Mouse (Mus musculus) embryonic facial prominence, embryonic 10.5 days (tissue): ENCODE measurements around the gene Tgif1. TPM values are rescaled to one million over a fixed set of nuclear protein-coding genes. Genes with fewer than 3 reads are reported as not detected.
A peak's percentile ranks its signal among the peaks of the same experiment; 100 is the strongest.

Source experiments
- DNase-seq: peaks from one replicate; pipeline ENCODE4 v3.0.0-alpha.2; 2017; ENCODE audit warnings: low spot score
- H3K27ac ChIP-seq: fragments of 300-500 bp; sonication (generic); replicated peaks from 2 replicates; pipeline ENCODE4 v1.5.1; 2016; ENCODE audit warnings: mild to moderate bottlenecking
- H3K27me3 ChIP-seq: fragments of 300-500 bp; sonication (generic); replicated peaks from 2 replicates; pipeline ENCODE4 v1.6.1; 2016; ENCODE audit warnings: low read depth, mild to moderate bottlenecking; ENCODE audit not compliant: poor library complexity, severe bottlenecking
- H3K36me3 ChIP-seq: fragments of 300-500 bp; sonication (generic); replicated peaks from 2 replicates; pipeline ENCODE4 v1.6.1; 2016; ENCODE audit warnings: mild to moderate bottlenecking, moderate library complexity
- H3K4me1 ChIP-seq: fragments of 300-500 bp; sonication (generic); 2 replicates; pipeline ENCODE4 v1.6.1; 2016
- H3K4me3 ChIP-seq: fragments of 300-500 bp; sonication (generic); 2 replicates; pipeline ENCODE4 v1.5.1; 2016; ENCODE audit warnings: mild to moderate bottlenecking, moderate library complexity
- H3K9me3 ChIP-seq: fragments of 300-500 bp; sonication (generic); 2 replicates; pipeline ENCODE4 v1.6.1; 2016; ENCODE audit warnings: mild to moderate bottlenecking
- WGBS: fragments of 180-500 bp; shearing (Covaris S2); methylation state at CpG from one replicate; pipeline ENCODE4 v1.1.7; 2016; 5-methylcytosine and 5-hydroxymethylcytosine counted together
- polyA plus RNA-seq: library from polyadenylated mRNA; unstranded; fragments of >200 nt; fragmentation: Nextera tagmentation; extraction: Ambion mirVana; gene quantifications from 2 replicates; pipeline ENCODE4 v1.2.1, GENCODE M21; 2016

Tgif1 gene
- polyA plus RNA-seq, result 110 and 112 TPM in 2 replicates

DNA sequence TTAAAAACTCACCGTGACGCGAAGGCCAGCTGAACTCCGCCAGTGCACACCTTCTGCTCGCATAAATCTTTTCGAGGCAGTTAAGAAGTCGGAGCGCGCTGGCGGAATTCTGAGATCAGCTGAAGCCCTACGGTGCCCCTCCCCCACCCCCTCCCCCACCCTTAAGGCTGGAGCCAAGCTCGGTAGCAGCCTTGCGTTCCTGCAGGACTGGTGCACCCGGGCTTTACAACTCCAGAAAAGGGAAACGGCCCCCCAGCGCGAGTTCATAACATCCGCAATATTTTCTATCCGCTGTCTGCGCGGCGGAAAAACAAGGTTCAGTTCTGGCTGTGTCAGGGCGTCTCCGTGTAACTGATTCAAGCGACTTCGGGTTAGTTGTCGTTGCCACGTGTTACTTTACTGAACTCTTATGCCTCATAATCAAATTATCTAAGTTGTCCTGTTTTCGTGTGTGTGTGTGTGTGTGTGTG is at the start of gene Tgif1:
Gene Tgif1 (minus strand): TSS at position 111 of the 470 bp plus-strand sequence.
- peak; percentile 87 for DNase-seq
- Histone ChIP-seq H3K4me1 (peaks cover 25% of the 10 kb centered on the region), H3K36me3 (no peaks in the 10 kb centered on the region), H3K4me3 (peak within 1 kb of the TSS; percentile 89), H3K27me3 (no peaks in the 10 kb centered on the region), H3K9me3 (no peaks in the 10 kb centered on the region), H3K27ac (peak within 1 kb of the TSS; percentile 98)
- WGBS, result under 1% methylated on average over 29 of the region's 29 CpGs

DNA sequence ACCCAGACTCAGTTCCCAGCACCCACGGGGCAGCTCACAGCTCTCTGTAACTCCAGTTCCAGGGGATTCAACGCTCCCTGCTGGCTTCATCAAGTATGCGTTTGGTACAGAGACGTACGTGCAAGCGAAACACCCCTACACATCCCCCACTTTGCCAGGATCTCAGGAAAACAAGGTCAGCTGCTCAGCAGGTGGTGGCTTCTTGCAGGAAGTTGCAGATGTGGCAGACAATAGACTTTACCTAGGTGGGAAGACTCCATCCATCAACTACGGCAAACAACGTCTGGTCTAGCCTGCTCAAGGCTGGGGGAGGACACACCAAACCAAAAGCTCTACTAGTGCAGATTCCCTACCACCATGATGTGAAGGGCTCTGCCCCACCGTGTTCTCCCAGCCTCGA is 47.3 kb upstream of the Tgif1 start:
- DNase-seq, result no peak
- Histone ChIP-seq H3K36me3 (no peaks in the 10 kb centered on the region), H3K27me3 (no peaks in the 10 kb centered on the region), H3K4me3 (no peak overlapping the region), H3K9me3 (no peaks in the 10 kb centered on the region), H3K4me1 (no peaks in the 10 kb centered on the region), H3K27ac (no peak overlapping the region)
- 80% methylated on average over 10 of the region's 10 CpGs for WGBS

DNA sequence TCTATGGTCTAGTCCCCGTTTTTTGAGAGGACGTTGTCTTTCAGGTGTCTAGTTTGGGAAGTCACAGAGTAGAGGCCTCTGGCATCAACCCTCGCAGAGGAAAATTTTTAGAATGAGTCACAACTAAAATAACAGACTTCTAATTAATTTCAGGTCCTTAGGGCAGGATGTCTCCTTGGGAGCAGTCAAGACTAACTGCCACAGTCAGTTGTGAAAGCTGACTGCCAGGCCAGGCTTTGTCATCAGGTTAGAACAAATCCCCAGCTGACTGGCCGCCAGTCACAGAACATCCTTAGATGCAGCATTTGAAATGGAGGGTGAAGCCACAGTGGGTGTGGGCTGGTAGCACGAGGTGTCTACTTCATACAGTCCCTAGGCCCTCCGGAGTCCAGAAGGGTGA is 46.3 kb upstream of the Tgif1 start:
- no peak for DNase-seq
- Histone ChIP-seq H3K4me3 (no peak overlapping the region), H3K9me3 (no peaks in the 10 kb centered on the region), H3K27me3 (no peaks in the 10 kb centered on the region), H3K4me1 (no peaks in the 10 kb centered on the region), H3K36me3 (no peaks in the 10 kb centered on the region), H3K27ac (no peak overlapping the region)
- WGBS, result 85% methylated on average over 6 of the region's 6 CpGs

DNA sequence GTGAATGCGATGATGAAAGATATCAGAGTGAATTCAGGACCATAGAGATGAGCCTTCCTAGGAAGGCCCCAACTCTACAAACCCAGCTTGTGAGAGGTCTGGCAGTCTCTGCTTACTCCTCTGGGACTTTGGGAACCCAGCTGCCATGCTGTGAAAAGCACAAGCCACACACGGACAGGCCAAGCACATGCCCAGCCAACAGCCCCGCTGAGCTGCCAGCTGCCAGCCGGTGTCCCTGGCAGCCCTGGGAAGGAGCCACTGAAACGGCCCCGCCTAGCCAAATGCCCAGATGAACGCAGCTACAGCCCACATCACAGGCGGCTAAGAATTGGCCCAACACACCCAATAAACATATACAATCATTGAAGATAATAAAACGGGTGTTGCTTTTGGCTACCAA is 41.5 kb upstream of the Tgif1 start:
- no peak for DNase-seq

DNA sequence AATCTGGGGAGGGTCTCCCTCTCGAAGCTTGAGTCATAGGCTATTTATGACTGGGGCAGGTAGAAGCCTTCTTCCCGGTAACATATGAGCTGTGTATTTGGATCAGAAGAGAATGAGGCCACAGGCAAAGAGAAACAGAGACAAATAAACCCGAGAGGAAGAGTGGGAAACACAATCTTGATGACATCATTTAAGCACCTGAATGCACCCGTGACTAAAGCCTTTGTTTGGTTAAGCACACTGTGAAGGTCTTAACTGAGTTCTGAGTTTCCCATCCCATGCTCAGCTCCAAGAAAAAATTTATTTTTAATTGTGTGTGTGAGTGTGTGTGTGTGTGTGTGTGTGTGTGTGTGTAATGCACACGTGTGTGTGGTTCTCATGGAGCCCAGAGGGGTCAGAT is 39.8 kb upstream of the Tgif1 start:
- no peak for DNase-seq
- no peak overlapping the region for H3K27ac ChIP-seq
- 72% methylated on average over 5 of the region's 5 CpGs for WGBS
- no peak overlapping the region for H3K4me3 ChIP-seq
- peaks cover 10% of the 10 kb centered on the region for H3K4me1 ChIP-seq
- no peaks in the 10 kb centered on the region for H3K36me3 ChIP-seq
- H3K9me3 ChIP-seq, result 0 out of 2 replicates have a peak, but pooled peaks cover 1% of the 10 kb centered on the region
- no peaks in the 10 kb centered on the region for H3K27me3 ChIP-seq

More for the DNA sequence above, 41.5 kb upstream of the Tgif1 start:
- no peaks in the 10 kb centered on the region for H3K27me3 ChIP-seq
- no peak overlapping the region for H3K27ac ChIP-seq
- whole genome bisulfite sequencing, result 91% methylated on average over 9 of the region's 9 CpGs
- H3K9me3 ChIP-seq, result 0 out of 2 replicates have a peak, but pooled peaks cover 1% of the 10 kb centered on the region
- peaks cover 10% of the 10 kb centered on the region for H3K4me1 ChIP-seq
- H3K4me3 ChIP-seq, result no peak overlapping the region
- H3K36me3 ChIP-seq, result no peaks in the 10 kb centered on the region

DNA sequence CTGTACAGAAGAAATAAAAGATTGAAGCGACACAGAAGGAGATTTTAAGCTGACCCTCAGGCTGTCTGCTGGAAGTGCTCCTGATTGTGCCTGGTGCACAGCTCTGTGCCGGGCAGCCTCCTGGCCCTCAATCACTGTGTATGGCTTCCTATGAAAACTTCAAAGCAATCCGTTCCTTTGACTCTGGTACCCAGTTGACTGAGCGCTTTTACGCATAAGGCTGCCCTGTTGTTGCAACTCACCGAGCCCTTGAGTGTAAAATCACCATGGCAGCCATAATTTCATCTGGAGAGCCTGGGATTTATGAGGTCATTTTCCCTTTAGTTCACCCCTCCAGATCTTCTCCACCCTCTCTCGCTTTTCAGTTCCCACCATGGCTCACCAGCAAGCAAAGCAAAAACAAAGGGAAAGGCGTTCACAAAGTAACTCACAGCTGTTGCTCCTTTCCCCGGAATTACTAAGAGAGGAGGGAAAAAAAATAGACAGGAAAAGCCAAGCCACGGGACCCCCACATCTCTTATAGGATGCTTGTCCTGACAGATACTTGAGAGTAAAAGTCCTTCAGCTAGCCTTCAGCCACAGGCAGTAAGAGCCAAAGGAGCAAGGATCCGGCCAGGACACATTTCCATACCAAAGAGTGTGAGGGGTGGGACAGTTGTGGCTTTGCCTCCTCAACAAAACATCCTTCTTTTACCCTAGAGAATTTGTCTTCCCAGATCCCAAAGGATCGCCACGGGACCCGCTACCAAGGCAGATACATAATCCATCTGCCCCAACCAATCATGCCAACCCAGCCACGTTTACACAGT is 39.1 kb upstream of the Tgif1 start:
- Histone ChIP-seq H3K36me3 (no peaks in the 10 kb centered on the region), H3K27ac (no peak overlapping the region), H3K4me1 (peaks cover 10% of the 10 kb centered on the region), H3K27me3 (no peaks in the 10 kb centered on the region), H3K9me3 (0 out of 2 replicates have a peak, but pooled peaks cover 1% of the 10 kb centered on the region), H3K4me3 (no peak overlapping the region)
- WGBS, result 39% methylated on average over 15 of the region's 15 CpGs
- no peak for DNase-seq

DNA sequence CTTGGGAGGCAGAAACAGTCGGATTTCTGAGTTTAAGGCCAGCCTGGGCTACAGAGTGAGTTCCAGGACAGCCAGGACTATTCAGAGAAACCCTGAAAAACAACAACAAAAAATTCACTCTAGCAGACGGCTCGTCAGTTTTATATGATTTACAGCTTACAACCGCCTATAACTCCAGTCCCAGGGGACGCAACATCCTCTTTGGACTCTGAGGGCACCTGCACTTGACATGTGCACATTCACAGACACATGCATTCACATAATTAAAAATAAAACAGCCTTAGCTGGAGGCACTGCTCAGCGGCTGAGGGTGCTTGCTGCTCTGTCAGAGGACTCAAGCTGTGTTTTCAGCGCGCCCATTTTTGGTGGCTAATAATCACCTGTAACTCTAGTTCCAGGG is 37.2 kb upstream of the Tgif1 start:
- WGBS, result 88% methylated on average over 8 of the region's 8 CpGs
- no peak for DNase-seq
- Histone ChIP-seq H3K27me3 (no peaks in the 10 kb centered on the region), H3K4me1 (peaks cover 10% of the 10 kb centered on the region), H3K36me3 (no peaks in the 10 kb centered on the region), H3K4me3 (no peak overlapping the region), H3K27ac (no peak overlapping the region), H3K9me3 (0 out of 2 replicates have a peak, but pooled peaks cover 1% of the 10 kb centered on the region)

DNA sequence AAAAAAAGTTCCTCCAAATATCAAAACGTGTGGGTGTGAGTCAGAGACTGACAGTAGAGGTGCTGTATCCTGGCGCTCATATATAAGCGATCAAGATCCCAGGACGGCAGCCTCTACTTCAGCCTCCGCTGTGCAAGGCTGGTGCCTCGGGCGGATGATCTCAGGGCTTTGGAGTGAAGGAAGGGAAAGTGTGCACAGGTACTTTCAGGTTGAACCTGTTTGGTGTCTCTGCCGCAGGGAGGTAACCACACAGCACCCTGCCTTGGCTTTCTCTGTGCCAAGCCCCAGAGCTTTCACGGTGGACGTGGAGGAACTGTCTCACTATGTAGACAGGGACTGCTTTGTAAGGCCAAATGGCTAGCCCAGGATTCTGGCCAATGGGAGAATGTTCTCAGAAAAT is 35.3 kb upstream of the Tgif1 start:
- H3K27me3 ChIP-seq, result no peaks in the 10 kb centered on the region
- H3K27ac ChIP-seq, result no peak overlapping the region
- H3K9me3 ChIP-seq, result 0 out of 2 replicates have a peak, but pooled peaks cover 1% of the 10 kb centered on the region
- peaks cover 10% of the 10 kb centered on the region for H3K4me1 ChIP-seq
- 85% methylated on average over 10 of the region's 10 CpGs for WGBS
- no peaks in the 10 kb centered on the region for H3K36me3 ChIP-seq
- H3K4me3 ChIP-seq, result no peak overlapping the region
- no peak for DNase-seq

DNA sequence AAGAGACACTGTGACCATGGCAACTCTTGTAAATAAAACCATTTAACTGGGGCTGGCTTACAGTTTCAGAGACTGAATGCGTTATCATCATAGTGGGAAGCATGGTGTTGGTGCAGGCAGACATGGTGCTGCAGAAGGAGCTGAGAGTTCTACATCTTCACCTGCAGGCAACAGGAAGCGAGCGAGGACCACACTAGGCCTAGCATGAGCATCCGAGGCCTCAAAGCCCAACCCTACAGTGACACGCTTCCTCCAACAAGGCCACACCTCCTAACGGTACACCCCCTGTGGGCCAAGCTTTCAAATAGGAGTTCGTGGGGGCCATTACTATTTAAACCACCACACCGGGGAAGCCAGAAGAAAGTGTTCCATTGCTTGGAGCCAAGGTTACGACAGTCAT is 34.5 kb upstream of the Tgif1 start:
- no peak for DNase-seq
- H3K27me3 ChIP-seq, result no peaks in the 10 kb centered on the region
- 92% methylated on average over 9 of the region's 9 CpGs for WGBS

DNA sequence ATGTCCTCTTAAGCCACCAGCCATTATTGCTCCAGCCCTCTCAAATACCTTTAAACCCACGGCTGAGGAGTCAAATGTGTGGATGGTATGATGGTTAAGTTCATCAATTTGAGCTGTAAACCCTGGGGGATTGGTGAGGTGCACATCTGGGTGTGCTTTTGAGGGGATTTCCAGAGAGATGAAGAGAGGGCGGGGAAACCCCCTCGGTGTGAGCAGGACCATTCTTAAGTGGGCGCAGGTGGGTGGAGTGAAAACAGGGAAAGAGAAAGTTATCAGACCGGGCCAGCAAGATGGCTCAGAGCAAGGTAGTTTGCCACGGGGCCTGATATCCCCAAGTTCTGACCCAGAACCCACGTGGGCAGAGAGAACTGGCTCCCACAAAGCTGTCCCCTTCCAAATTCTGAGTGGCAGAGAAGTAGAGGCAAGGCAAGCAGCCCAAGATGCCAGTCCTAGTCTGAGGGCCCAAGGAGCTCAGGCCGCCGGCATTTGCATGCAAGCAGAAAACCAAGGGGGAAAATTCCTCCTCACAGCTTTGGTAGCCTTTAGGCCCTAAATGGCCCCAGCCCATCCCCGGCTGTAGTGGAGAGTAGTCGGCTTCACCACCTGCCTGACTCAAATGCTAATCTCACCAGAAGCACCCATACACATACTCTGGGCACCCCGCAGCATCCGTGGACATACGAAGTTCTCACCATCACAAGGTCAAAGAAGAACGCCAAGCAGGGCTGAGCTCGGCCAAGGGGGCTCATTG is 33.5 kb upstream of the Tgif1 start:
- 82% methylated on average over 16 of the region's 16 CpGs for WGBS

More for the DNA sequence above, 34.5 kb upstream of the Tgif1 start:
- Histone ChIP-seq H3K4me1 (peaks cover 8% of the 10 kb centered on the region), H3K36me3 (no peaks in the 10 kb centered on the region), H3K27ac (no peak overlapping the region), H3K4me3 (no peak overlapping the region), H3K9me3 (no peaks in the 10 kb centered on the region)

DNA sequence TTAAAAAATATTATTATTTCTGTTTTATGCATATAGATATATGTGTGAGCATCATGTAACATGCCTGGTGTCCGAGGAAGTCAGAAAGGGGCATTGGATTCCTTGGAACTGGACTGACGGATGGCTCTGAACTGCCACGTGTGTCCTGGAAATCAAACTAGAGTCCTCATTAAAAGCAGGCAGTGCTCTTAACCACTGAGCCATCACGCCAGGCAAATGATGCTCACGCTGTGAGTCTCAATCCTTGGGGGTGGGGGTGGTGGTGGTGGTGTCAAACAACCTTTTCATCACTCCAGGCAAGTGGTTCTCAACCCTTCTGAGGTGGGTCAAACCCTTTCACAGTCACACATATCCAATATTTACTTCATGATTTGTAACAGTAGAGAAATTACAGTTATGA is 32.5 kb upstream of the Tgif1 start:
- no peaks in the 10 kb centered on the region for H3K9me3 ChIP-seq
- H3K27me3 ChIP-seq, result no peaks in the 10 kb centered on the region
- no peaks in the 10 kb centered on the region for H3K36me3 ChIP-seq
- no peak for DNase-seq
- H3K4me3 ChIP-seq, result no peak overlapping the region
- no peak overlapping the region for H3K27ac ChIP-seq
- WGBS, result 81% methylated on average over 5 of the region's 5 CpGs
- H3K4me1 ChIP-seq, result 0 out of 2 replicates have a peak, but pooled peaks cover 4% of the 10 kb centered on the region

More for the DNA sequence above, 33.5 kb upstream of the Tgif1 start:
- DNase-seq, result no peak
- Histone ChIP-seq H3K27me3 (no peaks in the 10 kb centered on the region), H3K9me3 (no peaks in the 10 kb centered on the region), H3K4me1 (0 out of 2 replicates have a peak, but pooled peaks cover 4% of the 10 kb centered on the region), H3K27ac (no peak overlapping the region), H3K4me3 (no peak overlapping the region), H3K36me3 (no peaks in the 10 kb centered on the region)

DNA sequence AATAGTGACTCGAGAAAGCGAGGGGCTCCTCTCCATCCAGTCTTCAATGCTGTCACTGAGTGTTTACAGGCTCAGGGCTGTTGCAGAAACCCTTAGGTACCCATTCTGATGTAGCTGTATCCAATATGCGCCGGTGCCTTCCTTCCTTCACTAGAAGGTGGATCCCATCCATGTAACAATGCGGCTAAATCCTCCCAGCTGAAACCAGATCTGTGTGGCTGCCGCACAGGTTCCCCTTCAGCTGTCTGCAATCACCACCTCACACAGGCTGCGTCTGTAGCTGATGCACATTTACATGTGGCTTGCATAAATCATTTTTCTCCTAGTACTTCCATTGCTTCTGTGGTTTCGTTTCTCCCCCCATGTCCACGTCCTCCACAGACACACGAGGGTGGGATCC is 28.6 kb upstream of the Tgif1 start:
- Histone ChIP-seq H3K4me1 (0 out of 2 replicates have a peak, but pooled peaks cover 4% of the 10 kb centered on the region), H3K4me3 (no peak overlapping the region), H3K27ac (no peak overlapping the region), H3K9me3 (no peaks in the 10 kb centered on the region), H3K36me3 (no peaks in the 10 kb centered on the region), H3K27me3 (no peaks in the 10 kb centered on the region)
- WGBS, result 75% methylated on average over 10 of the region's 10 CpGs
- no peak for DNase-seq
